Mouse (Mus musculus) thymus, postnatal 0 days (tissue): ENCODE data around the gene Aqp8. TPM values are rescaled to one million over a fixed set of nuclear protein-coding genes. Genes with fewer than 3 reads are reported as not detected.

Experiments used
- DNase-seq: peaks from one replicate; pipeline ENCODE4 v3.0.0-alpha.2; 2015; ENCODE audit warnings: low spot score
- polyA plus RNA-seq: library from polyadenylated mRNA; unstranded; fragments of >200 nt; fragmentation: Nextera tagmentation; extraction: Ambion mirVana; gene quantifications from 2 replicates; pipeline ENCODE4 v1.2.1, GENCODE M21; 2015

Gene Aqp8
- polyA plus RNA-seq: 0.18 and 0.23 TPM in 2 replicates

- no peak for DNase-seq
These were observed at the start of gene Aqp8 for GRCm38 (mm10) chr7:123462070-123462501. Gene Aqp8, plus strand, starts transcription at chr7:123462291.

DNA sequence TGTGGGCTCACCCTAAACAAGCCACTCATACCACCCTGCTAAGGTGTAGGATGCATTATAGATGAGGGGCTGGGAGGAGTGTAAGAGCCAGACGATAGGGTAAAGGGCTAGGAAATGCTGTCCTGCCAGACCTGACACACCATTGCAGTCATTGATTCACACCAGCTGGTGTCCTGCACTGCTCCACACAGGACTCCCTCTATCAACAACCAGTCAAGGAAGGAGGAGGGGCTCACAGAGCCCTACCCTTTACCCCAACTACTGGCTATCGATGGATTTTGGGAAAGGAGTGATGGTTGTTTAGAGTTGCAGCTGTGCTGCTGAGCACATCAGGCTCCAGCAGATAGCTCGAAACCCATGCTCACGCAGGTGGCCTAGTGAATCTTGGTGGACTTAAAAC, 45.3 kb upstream of the Aqp8 start:
- no peak for DNase-seq

- DNase-seq: no peak
These were observed 44.4 kb upstream of the Aqp8 start for GRCm38 (mm10) chr7:123417661-123418060.

DNA sequence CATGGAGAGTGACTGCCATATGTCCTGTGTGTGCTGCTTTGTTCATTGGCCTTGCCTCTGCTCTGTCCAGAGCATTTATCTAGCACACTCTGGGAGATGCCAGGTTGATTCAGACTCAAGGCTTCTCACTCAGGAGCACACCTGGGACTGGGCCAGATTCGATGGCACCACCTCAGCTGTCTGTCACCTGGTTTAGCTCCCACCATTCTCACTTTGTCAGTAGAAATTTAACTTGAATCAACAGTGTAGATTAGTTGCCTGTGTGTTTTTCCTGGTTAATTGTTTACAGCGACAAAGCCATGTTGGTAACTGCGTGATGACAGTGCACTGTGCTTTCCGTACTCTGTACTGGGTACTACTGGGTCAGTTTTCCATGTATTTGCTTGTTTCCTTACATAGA, 42.1 kb upstream of the Aqp8 start:
- DNase-seq: no peak

- DNase-seq: no peak
These were observed 40.1 kb upstream of the Aqp8 start for GRCm38 (mm10) chr7:123421958-123422357.

DNA sequence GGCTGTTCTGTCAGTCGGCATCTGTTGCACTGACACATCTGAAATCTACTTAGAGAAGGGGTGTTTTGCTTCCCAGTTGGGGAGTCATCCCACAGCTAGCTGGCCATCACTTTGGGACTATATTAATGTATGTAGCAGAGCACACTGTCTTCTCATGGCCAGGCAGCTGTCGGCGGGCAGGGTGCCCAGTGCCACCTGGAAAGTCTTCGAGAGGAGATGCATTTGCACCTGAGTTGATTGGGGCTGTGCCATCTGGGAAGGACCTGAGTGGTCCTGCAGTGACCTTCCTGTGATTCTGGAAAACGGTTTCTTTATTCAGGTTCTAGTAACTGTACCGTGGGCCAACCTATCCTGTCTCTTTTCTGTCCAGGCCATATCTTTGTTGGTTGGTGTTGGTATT, 37.8 kb upstream of the Aqp8 start:
- DNase-seq: no peak

DNA sequence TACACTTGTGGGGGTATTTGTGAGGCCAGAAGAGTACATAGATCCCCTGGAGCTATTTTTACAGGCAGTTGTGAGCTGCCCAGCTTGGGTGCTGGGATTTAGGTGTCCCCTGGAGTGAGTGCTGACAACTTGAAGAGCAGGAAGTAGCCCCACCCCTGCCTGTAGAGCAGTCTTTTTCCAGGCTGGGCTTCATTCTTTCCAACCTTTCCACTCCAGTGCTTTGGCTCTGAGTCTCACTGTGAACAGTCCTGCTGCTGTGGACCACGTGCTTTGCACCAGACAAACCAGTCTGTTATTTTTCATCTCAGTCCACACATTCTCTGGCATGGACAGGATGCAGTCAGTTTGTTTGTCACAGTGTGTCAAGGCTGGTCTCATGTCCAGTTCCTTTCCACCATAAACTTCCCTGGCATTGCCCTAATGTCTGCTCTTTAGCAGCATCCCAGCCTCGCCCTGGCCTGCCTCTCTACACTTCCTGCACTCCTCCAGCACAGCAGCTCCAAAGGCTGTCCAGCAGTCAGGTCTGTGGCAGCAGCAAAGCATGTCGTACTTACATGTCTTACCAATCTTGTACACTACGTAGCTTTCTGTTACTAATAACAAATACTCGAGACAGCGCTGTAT, 36.8 kb upstream of the Aqp8 start:
- no peak for DNase-seq

DNA sequence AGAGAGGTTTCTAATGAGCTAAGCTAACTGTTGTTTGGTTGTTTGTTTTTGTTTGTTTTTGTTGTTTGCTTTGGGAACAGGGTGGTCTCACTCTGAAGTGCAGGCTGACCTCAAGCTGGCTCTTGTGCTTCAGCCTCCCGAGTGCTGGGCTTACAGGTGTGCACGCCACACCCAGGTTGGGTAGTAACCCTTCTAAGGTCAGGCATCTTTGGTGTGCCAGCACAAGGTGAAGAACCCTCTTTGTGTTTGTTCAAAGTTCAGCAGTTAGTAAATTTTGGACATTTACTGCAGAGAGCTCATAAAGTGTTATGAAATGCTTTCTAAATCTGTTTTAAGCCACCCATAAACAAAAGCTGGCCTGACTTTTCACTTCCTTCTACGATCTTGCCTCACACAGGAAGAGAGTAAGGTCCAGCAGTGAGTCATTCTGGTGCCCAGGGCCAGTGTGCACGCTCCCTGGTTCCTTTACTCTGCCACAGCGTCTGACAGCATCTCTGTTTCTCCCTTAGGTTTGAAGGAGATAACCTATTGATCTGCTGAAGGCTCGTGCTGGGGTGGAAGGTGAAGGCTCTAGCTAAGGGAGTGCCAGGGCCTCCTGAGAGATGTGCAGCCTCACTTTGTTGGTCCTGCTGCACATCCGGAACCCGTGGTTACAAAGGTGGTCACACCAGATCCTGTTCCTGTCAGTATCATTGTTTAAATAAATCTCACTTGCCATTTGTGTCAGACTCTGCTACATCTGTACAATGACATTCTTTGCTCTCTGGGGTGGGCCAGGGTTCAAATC, 32.3 kb upstream of the Aqp8 start:
- DNase-seq: no peak

DNA sequence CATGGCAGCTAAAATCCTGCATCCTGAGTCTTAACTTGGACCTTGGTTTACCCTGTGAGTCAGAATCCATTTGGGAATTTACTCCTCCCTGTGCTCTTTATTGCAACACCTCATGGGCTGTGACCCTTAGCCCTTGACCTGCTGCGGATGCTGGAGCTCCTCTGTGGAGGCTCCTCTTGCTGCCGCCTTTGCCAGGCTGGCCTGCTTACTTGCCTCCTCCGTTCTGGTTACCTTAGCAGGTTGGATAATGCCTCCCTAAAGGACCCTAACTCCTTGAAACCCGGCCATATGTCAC, 31.7 kb upstream of the Aqp8 start:
- DNase-seq: no peak

- no peak for DNase-seq
These were observed 30.9 kb upstream of the Aqp8 start for GRCm38 (mm10) chr7:123431206-123431605.

DNA sequence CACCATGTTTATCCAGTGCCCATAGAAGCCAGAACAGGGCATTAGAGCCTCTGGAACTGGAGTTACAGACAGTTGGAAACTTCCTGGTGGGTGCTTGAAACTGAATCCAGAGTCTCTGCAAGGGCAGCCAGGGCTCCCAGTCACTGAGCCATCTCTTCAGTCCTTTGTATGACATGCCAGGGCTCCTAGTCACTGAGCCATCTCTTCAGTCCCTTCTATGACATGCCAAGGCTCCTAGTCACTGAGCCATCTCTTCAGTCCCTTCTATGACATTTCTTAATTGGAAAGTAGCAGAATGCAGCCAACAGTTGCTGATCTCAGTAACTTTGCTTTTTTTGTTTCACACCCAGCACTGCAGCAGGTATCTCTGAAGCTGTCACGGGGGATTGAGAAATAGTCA, 20.0 kb upstream of the Aqp8 start:
- no peak for DNase-seq

DNA sequence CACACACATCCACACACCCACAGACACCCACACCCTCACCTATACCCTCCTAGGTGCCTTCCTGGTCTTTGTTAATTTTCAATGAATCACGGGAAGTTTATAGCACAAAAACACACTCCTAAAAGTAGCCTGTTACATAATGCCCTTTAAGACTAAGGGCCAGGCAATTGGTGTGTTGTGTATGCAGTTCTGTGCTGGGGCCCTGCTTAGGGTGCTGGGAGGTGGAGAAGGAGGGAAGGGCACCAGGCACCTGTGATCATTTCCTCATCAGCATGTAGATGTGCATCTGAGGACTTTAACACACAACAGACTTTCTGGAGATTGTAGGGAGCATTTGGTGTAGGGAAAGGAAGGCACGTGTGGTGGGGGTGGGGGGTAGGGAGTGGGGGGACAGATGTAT, 13.3 kb upstream of the Aqp8 start:
- no peak for DNase-seq

GRCm38 (mm10) chr7:123449676-123450075, 12.4 kb upstream of the Aqp8 start:
- no peak for DNase-seq

- DNase-seq: no peak
These were observed 11.6 kb upstream of the Aqp8 start for GRCm38 (mm10) chr7:123450515-123450914.

GRCm38 (mm10) chr7:123452551-123452950, 9.5 kb upstream of the Aqp8 start:
- no peak for DNase-seq

DNA sequence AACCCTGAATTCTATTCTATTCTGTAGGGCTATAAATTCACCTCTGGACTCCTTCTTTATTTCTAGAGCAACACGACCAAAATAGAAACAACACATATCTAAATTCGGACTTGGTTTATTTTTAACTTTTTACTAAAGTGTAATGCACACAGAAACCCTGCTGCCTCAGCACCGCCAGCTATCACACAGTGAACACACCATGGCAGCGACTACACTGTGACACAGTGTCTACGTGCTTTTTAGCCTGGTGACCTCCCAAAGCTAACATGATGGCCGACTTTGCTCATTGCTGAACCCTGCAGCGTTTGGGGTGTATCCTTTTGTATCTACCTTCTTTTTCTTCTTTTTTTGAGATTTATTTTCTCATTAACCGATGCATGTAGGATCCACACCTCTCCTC, 9.0 kb upstream of the Aqp8 start:
- DNase-seq: no peak

DNA sequence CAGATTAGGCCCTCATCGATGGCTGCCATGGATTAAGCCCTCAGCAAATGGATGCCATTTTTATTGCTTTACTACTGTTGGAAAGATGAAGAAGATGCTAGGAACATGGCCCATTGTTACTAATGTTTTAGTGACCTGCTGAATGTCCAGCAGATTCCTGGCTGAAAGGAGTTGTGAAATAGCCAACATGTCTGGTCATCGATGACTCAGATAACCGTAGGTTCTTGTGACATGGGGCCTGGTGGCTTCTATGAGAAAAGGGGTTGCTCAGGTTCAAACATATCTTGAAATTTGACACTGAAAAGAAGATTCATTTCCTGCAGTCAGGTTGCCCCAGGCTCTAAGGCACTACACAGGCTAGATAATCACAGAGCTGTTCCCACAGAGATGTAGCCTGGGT, 7.0 kb upstream of the Aqp8 start:
- DNase-seq: no peak

GRCm38 (mm10) chr7:123458309-123458708, 3.8 kb upstream of the Aqp8 start:
- no peak for DNase-seq

DNA sequence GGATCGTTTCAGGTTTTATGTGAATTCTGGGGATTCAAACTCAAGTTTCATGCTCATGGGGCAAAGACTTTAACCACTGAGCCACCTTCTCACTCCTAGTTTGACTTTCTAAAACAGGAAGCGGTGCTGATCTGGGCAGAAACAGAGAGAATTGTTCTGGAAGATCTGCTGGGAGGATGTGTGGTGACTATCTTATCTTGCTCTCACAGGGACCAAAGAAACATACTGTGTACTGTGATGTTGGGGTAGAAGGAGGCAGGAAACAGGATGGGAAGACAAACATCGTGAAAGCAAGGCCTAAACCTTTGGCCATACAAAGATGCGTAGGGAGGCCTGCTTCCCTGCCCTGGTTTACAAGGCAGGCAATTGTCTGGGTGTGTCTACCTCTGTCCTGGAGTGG, 2.8 kb upstream of the Aqp8 start:
- no peak for DNase-seq

- DNase-seq: no peak
These were observed 775 bp upstream of the Aqp8 start for GRCm38 (mm10) chr7:123461316-123461715.

DNA sequence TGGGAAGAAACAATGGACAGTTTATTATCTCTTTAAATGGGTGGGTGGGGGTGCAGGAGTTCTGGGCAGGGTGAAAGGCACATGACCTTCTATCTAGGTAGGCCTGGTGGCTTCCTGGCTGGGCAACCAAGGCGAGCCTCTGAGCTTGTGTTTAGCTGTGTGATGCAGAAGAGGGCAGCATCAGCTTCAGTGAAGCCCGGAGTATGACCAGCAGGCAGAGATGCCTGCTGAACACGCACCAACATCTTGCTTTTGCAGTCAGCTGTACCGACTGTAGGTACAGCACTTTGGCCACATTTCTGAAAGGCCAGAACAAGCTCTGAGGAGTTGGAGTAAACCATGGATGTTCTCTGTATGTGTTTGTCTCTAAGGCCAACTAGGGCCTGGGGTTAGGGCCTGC, 1.5 kb downstream of the Aqp8 start:
- DNase-seq: no peak

- peak; percentile 69 for DNase-seq
These were observed 3.7 kb downstream of the Aqp8 start for GRCm38 (mm10) chr7:123465692-123466387.

GRCm38 (mm10) chr7:123467961-123468360, 5.9 kb downstream of the Aqp8 start:
- no peak for DNase-seq
